9 mouse cellular contexts compared by ENCODE assay signal in the genomic region with DNA sequence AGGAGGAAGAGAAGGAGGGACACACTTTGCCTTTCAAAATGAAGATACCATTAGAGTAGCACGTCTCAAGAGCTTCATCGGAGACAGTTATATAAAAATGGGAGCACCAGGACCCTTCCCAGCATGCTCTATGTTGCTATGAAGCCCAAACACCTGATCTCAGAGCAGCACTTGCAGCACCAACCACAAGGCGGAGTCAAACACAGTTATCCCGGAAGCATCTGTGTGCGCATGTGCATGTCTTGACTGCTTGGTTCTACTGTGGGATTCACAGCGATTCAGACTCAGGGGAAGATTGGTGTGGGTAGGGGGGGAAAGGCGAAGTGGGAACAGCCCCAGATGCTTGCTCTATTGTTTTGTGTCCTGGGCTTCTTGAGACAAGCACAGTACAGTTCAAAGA. TPM values are rescaled to one million over a fixed set of nuclear protein-coding genes. Genes with fewer than 3 reads are reported as not detected.
DNase-seq lines count a peak whose midpoint lies in the region; ATAC-seq lines count a peak whose summit lies in the region.
"Had no signal": no experiment of that assay in that cellular context is flagged by ENCODE, and none has a peak within 500 bp of the region (broad histone marks: within the 10 kb centered on the region; RNA-seq: fewer than 3 reads in every experiment).

No protein-coding gene starts in this region.

- H3K36me3 ChIP-seq in midbrain, embryonic 11.5 days (ENCODE audit: control insufficient read depth, insufficient read depth, low read length) = no peaks in the 10 kb centered on the region
- no peaks in the 10 kb centered on the region for H3K36me3 ChIP-seq in midbrain, embryonic 15.5 days (replicated peaks)

- ATAC-seq in midbrain, embryonic 11.5 days (ENCODE audit: low FRiP score) = peak; percentile 38; the same call in 1 of the 2 replicates
- ATAC-seq in midbrain, embryonic 15.5 days (replicated peaks) = no peak
- peak; percentile 67 to 80; a peak in 3 of 4 replicates for ATAC-seq in hematopoietic stem cell, adult 5-6 weeks (replicated peaks in 1 of 2; ENCODE audit: insufficient read depth in 1 of 2, low FRiP score in 2 of 2, low TSS enrichment in 1 of 2, low read depth in 1 of 2, poor library complexity in 2 of 2, severe bottlenecking in 2 of 2)
- 0 out of 2 replicates have a peak, but pooled peaks have one; percentile 47 for ATAC-seq in monocyte, adult 5-6 weeks (replicated peaks; ENCODE audit: insufficient number of reproducible peaks, low FRiP score, low TSS enrichment, poor library complexity, severe bottlenecking)

- H3K4me3 ChIP-seq in midbrain, embryonic 11.5 days (ENCODE audit: low read depth, low read length) = no peak overlapping the region
- no peak overlapping the region for H3K4me3 ChIP-seq in midbrain, embryonic 15.5 days
- H3K4me3 ChIP-seq: heart, embryonic 15.5 days had no signal

- DNase-seq in cerebellum, postnatal 10 days = peak; percentile 26 to 37
- no peak for DNase-seq in cerebellum, adult 11 months
- peak; percentile 91 for DNase-seq in midbrain, embryonic 11.5 days (ENCODE audit: low spot score, missing footprints)
- DNase-seq in cerebellum, postnatal 25 days = no peak
- no peak for DNase-seq in right cerebral cortex, postnatal 25 days

- no peak overlapping the region for H3K4me2 ChIP-seq in midbrain, embryonic 11.5 days
- no peak overlapping the region for H3K4me2 ChIP-seq in midbrain, embryonic 15.5 days
- H3K4me2 ChIP-seq: heart, embryonic 15.5 days had no signal

- H3K27me3 ChIP-seq in midbrain, embryonic 11.5 days (ENCODE audit: control insufficient read depth, insufficient read depth, low read length) = no peaks in the 10 kb centered on the region
- H3K27me3 ChIP-seq in midbrain, embryonic 15.5 days (replicated peaks) = no peaks in the 10 kb centered on the region
- H3K27me3 ChIP-seq: heart, embryonic 15.5 days had no signal

- H3K9ac ChIP-seq in midbrain, embryonic 11.5 days (ENCODE audit: low read length) = no peak overlapping the region
- H3K9ac ChIP-seq in midbrain, embryonic 15.5 days = no peak overlapping the region
- H3K9ac ChIP-seq: heart, embryonic 15.5 days had no signal

- WGBS in midbrain, embryonic 11.5 days = 73% methylated on average over 7 of the region's 7 CpGs
- 74% methylated on average over 7 of the region's 7 CpGs for WGBS in midbrain, embryonic 15.5 days

- no peaks in the 10 kb centered on the region for H3K9me3 ChIP-seq in midbrain, embryonic 11.5 days (ENCODE audit: control insufficient read depth, low read length)
- H3K9me3 ChIP-seq in midbrain, embryonic 15.5 days = no peaks in the 10 kb centered on the region
- H3K9me3 ChIP-seq: heart, embryonic 15.5 days had no signal

- H3K4me1 ChIP-seq in midbrain, embryonic 11.5 days (ENCODE audit: control insufficient read depth, insufficient read depth, low read length) = peaks cover 5% of the 10 kb centered on the region; the same call in 1 of the 2 replicates
- peaks cover 6% of the 10 kb centered on the region; the same call in 1 of the 2 replicates for H3K4me1 ChIP-seq in midbrain, embryonic 15.5 days

- no peak overlapping the region for H3K27ac ChIP-seq in midbrain, embryonic 11.5 days (ENCODE audit: low read depth, low read length)
- no peak overlapping the region for H3K27ac ChIP-seq in midbrain, embryonic 15.5 days
- H3K27ac ChIP-seq: heart, embryonic 15.5 days had no signal

RNA-seq across cellular contexts. Expression of a gene that starts 21.2 kb away (rescaled TPM):
- 2.1 and 3.0 TPM in 2 replicates for polyA plus RNA-seq in midbrain, embryonic 11.5 days (2014; fragmentation: Nextera tagmentation; extraction: Ambion mirVana)
- polyA plus RNA-seq in midbrain, embryonic 15.5 days (2015; fragmentation: Nextera tagmentation; extraction: Ambion mirVana) = 2.6 and 4.2 TPM in 2 replicates
- total RNA-seq in hematopoietic stem cell, adult 5-6 weeks (2017) = 65.7 and 83.7 TPM in 2 replicates
- total RNA-seq in monocyte, adult 5-6 weeks (2017) = 40.6 to 102 TPM (median 50.8 TPM) in 3 replicates

RNA-seq across cellular contexts. Expression of a gene that starts 51.0 kb away (rescaled TPM):
- 28.8 and 38.0 TPM in 2 replicates for polyA plus RNA-seq in midbrain, embryonic 11.5 days (2014; fragmentation: Nextera tagmentation; extraction: Ambion mirVana)
- polyA plus RNA-seq in midbrain, embryonic 15.5 days (2015; fragmentation: Nextera tagmentation; extraction: Ambion mirVana) = 12.5 and 12.7 TPM in 2 replicates
- total RNA-seq in hematopoietic stem cell, adult 5-6 weeks (2017) = 11.1 and 50.3 TPM in 2 replicates
- 6.8 to 13.1 TPM (median 8.2 TPM) in 3 replicates for total RNA-seq in monocyte, adult 5-6 weeks (2017)

RNA-seq across cellular contexts. Expression of a gene that starts 51.3 kb away (rescaled TPM):
- 48.9 and 52.3 TPM in 2 replicates for polyA plus RNA-seq in midbrain, embryonic 11.5 days (2014; fragmentation: Nextera tagmentation; extraction: Ambion mirVana)
- 30.4 and 30.9 TPM in 2 replicates for polyA plus RNA-seq in midbrain, embryonic 15.5 days (2015; fragmentation: Nextera tagmentation; extraction: Ambion mirVana)
- total RNA-seq in hematopoietic stem cell, adult 5-6 weeks (2017) = 110 and 135 TPM in 2 replicates
- 78.8 to 88.0 TPM (median 79.8 TPM) in 3 replicates for total RNA-seq in monocyte, adult 5-6 weeks (2017)

Comparison
In these comparisons a context has a peak if more than half of its experiments do, and no peak if none do; other contexts are left out.
1. DNase-seq: peak in cerebellum, postnatal 10 days (2 of 2) and midbrain, embryonic 11.5 days (single experiment); none in cerebellum, adult 11 months (single experiment), cerebellum, postnatal 25 days (0 of 2) and right cerebral cortex, postnatal 25 days (single experiment).